Mouse (Mus musculus) brown adipose tissue, adult 24 weeks (tissue): ENCODE data around the gene Ehf. TPM values are rescaled to one million over a fixed set of nuclear protein-coding genes. Genes with fewer than 3 reads are reported as not detected.

Experiments used
- polyA plus RNA-seq: library from polyadenylated mRNA; stranded (reverse); fragments of >200 nt; gene quantifications from 2 replicates; pipeline ENCODE4 v1.2.4, GENCODE M21; 2012; ENCODE audit not compliant: missing spikeins, insufficient read depth, insufficient read length

Ehf gene
- polyA plus RNA-seq, 1 experiment = not detected

Other genes starting within 250 kb of the Ehf start
- gene Pdhx, start 229.8 kb downstream of the Ehf start, polyA plus RNA-seq = 131 and 134 TPM in 2 replicates
- 113 and 127 TPM in 2 replicates for gene Apip, start 229.6 kb downstream of the Ehf start, polyA plus RNA-seq
- not detected in 2 replicates for gene Elf5, start 108.4 kb upstream of the Ehf start, polyA plus RNA-seq
- gene Cat, start 181.9 kb upstream of the Ehf start, polyA plus RNA-seq = 631 and 665 TPM in 2 replicates